Mouse (Mus musculus) bone marrow, adult 2 months (tissue): ENCODE data around the gene Gm21725. TPM values are rescaled to one million over a fixed set of nuclear protein-coding genes. Genes with fewer than 3 reads are reported as not detected.
"Not testable (repeated sequence)": the region's sequence is repeated elsewhere in the genome, so short reads cannot be mapped to it uniquely, and the experiment has no call there.

Experiments
- H3K27ac ChIP-seq: fragments of 200-500 bp; 2 replicates; pipeline ENCODE4 v1.5.1; 2012; ENCODE audit warnings: low read depth, mild to moderate bottlenecking, control low read depth, inconsistent platforms, low read length; ENCODE audit not compliant: control insufficient read depth, poor library complexity, insufficient read depth
- H3K4me1 ChIP-seq: fragments of 200-500 bp; 2 replicates; pipeline ENCODE4 v1.6.1; 2011; ENCODE audit warnings: low read length; ENCODE audit not compliant: control insufficient read depth, insufficient read depth
- H3K4me3 ChIP-seq: fragments of 200-500 bp; replicated peaks from 2 replicates; pipeline ENCODE3; 2011; ENCODE audit warnings: mild to moderate bottlenecking, low read depth, low read length, control low read depth; ENCODE audit not compliant: control insufficient read depth
- WGBS: fragments of 180-500 bp; shearing (Covaris S2); methylation state at CpG from one replicate; pipeline ENCODE4 v1.1.7; 2018; 5-methylcytosine and 5-hydroxymethylcytosine counted together
- polyA plus RNA-seq: library from polyadenylated mRNA; stranded (reverse); fragments of >200 nt; gene quantifications from 2 replicates; pipeline ENCODE4 v1.2.4, GENCODE M21; 2011; ENCODE audit warnings: low replicate concordance; ENCODE audit not compliant: missing spikeins, insufficient read depth, insufficient read length

Gm21725 gene
- not detected in 2 replicates for polyA plus RNA-seq

GRCm38 (mm10) chrY:13348963-13349362 lies at the start of gene Gm21725:
Gm21725 (minus strand) TSS chrY:13349063.
- not testable (repeated sequence) for H3K4me1 ChIP-seq, H3K27ac ChIP-seq, H3K4me3 ChIP-seq
- WGBS = no CpG with 5 or more reads among the region's 3 CpGs

Other genes starting within 250 kb of the Gm21725 start
- not detected in 2 replicates for gene Gm21891, start 215.6 kb downstream of the Gm21725 start, polyA plus RNA-seq
- not detected in 2 replicates for gene Gm21425, start 187.1 kb downstream of the Gm21725 start, polyA plus RNA-seq
- not detected in 2 replicates for gene Gm21828, start 125.1 kb downstream of the Gm21725 start, polyA plus RNA-seq
- not detected in 2 replicates for gene Gm21440, start 96.7 kb downstream of the Gm21725 start, polyA plus RNA-seq
- gene Gm21454, start 96.6 kb downstream of the Gm21725 start, polyA plus RNA-seq = not detected in 2 replicates
- not detected in 2 replicates for gene Gm21866, start 116.5 kb upstream of the Gm21725 start, polyA plus RNA-seq
- gene Gm20773, start 145.0 kb upstream of the Gm21725 start, polyA plus RNA-seq = not detected in 2 replicates